Mouse (Mus musculus) skeletal muscle tissue, postnatal 0 days (tissue): ENCODE results near the gene Olfr1148. TPM values are rescaled to one million over a fixed set of nuclear protein-coding genes. Genes with fewer than 3 reads are reported as not detected.

Experiments used
- polyA plus RNA-seq: library from polyadenylated mRNA; unstranded; fragments of >200 nt; fragmentation: Nextera tagmentation; extraction: Ambion mirVana; gene quantifications from 2 replicates; pipeline ENCODE4 v1.2.1, GENCODE M21; 2015

The Olfr1148 gene
- not detected in 2 replicates for polyA plus RNA-seq

DNA sequence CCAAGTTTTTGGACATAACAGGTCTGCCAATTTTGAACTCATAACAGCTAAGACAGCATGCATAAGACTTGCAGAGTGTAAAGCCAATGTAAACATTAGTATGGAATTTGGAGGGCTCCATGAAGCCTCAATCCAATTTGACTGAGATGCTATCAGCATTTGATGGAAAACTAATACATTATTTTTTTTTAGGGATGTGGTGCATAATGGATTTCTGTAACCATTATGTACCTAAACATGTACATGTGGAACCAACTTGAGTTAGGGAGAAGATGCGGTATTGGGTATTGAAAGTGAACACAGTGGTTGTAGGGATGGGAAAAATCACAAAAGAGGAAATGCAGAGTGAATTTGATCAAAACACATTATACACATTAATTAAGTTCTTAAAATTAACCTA is at the start of gene Olfr1148:
TSS of gene Olfr1148 (plus strand) at position 301 of the 400 bp plus-strand sequence.

GRCm38 (mm10) chr2:87800292-87800691 is 30.0 kb upstream of the Olfr1148 start, which contains the start of gene Olfr1143:
Gene Olfr1143 (plus strand): TSS chr2:87800592.

GRCm38 (mm10) chr2:87809522-87809921 is 20.8 kb upstream of the Olfr1148 start, which contains the start of gene Olfr1145:
Gene Olfr1145 (plus strand): TSS chr2:87809822.

DNA sequence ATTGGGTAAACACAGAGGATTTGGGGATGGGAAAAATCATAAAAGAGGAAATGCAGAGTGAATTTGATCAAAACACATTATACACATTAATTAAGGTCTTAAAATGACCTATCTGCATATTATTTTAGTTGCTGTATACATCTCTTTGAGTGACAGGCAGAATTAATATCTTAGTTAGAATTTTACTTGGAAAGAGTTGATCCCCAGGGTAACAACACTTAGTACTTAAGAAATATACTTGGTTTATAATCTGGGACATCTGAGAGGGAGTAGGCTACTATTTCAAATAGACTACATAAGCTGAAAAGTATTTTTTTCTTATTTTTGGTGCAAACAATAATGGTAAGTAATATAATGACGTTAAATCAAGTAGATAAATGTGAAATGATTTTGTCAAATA is 13.4 kb downstream of the Olfr1148 start, which contains the start of gene Olfr1150-ps1:
TSS of gene Olfr1150-ps1 (plus strand) at position 301 of the 400 bp plus-strand sequence.

DNA sequence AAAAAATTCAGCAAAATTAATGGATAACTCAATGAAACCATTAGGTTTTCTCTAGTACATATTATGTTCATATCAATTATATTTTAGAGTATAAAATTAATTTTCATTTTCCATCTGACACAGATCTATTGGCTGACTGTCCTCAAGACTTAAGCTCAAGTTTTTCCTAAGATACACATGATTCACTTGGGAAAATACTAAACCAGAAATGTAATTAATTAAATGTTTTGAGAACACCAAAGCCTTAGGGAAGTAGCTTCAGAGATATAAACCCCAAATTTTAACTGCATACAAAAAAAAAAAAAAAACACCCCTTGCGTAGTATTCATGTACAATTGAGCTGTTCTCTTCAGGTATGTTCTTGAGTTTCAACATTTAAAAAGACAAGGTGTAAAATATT is 25.2 kb downstream of the Olfr1148 start, which contains the start of gene Olfr1151:
TSS of gene Olfr1151 (plus strand) at position 301 of the 400 bp plus-strand sequence.

DNA sequence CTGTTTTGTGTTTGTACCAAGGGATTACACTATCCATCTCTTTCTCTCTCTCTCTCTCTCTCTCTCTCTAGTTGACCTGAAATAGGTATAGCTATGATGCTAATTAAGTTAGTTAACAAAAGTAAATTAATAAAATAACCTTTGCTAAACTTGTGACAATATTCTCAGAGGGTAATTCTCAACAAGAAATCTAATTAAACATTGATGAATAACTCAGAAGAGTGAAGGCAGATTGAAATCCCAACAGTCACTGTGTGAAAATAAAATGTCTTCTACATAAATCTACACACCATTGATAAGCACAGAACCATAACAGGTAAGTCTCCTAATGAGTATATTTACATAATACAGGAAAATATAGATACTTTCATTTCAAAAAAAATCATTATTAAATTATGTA is 35.9 kb downstream of the Olfr1148 start, which contains the start of gene Olfr1152:
TSS of gene Olfr1152 (plus strand) at position 301 of the 400 bp plus-strand sequence.

Other genes with a start within 250 kb of the Olfr1148 start
- not detected in 2 replicates for gene Olfr1130, start 224.3 kb upstream of the Olfr1148 start, polyA plus RNA-seq
- not detected in 2 replicates for gene Olfr1131, start 203.4 kb upstream of the Olfr1148 start, polyA plus RNA-seq
- gene Olfr1132, start 193.0 kb upstream of the Olfr1148 start, polyA plus RNA-seq: not detected in 2 replicates
- gene Olfr1133, start 183.2 kb upstream of the Olfr1148 start, polyA plus RNA-seq: not detected in 2 replicates
- not detected in 2 replicates for gene Olfr1134, start 172.1 kb upstream of the Olfr1148 start, polyA plus RNA-seq
- not detected in 2 replicates for gene Olfr1135, start 156.9 kb upstream of the Olfr1148 start, polyA plus RNA-seq
- not detected in 2 replicates for gene Olfr1136, start 136.6 kb upstream of the Olfr1148 start, polyA plus RNA-seq
- not detected in 2 replicates for gene Olfr1137, start 117.4 kb upstream of the Olfr1148 start, polyA plus RNA-seq
- gene Olfr1138, start 90.6 kb upstream of the Olfr1148 start, polyA plus RNA-seq: not detected in 2 replicates
- gene Olfr1140, start 86.8 kb upstream of the Olfr1148 start, polyA plus RNA-seq: not detected in 2 replicates
- gene Olfr1141, start 76.5 kb upstream of the Olfr1148 start, polyA plus RNA-seq: not detected in 2 replicates
- gene Olfr152, start 51.0 kb upstream of the Olfr1148 start, polyA plus RNA-seq: not detected in 2 replicates
- gene Olfr1143, start 29.9 kb upstream of the Olfr1148 start, polyA plus RNA-seq: not detected in 2 replicates
- not detected in 2 replicates for gene Olfr1145, start 20.7 kb upstream of the Olfr1148 start, polyA plus RNA-seq
- not detected in 2 replicates for gene Olfr1150-ps1, start 13.5 kb downstream of the Olfr1148 start, polyA plus RNA-seq
- not detected in 2 replicates for gene Olfr1151, start 25.3 kb downstream of the Olfr1148 start, polyA plus RNA-seq
- gene Olfr1152, start 36.0 kb downstream of the Olfr1148 start, polyA plus RNA-seq: not detected in 2 replicates
- gene Olfr1153, start 64.4 kb downstream of the Olfr1148 start, polyA plus RNA-seq: not detected in 2 replicates
- gene Olfr1154, start 74.6 kb downstream of the Olfr1148 start, polyA plus RNA-seq: not detected in 2 replicates
- gene Olfr1155, start 114.6 kb downstream of the Olfr1148 start, polyA plus RNA-seq: not detected in 2 replicates
- not detected in 2 replicates for gene Olfr1156, start 122.6 kb downstream of the Olfr1148 start, polyA plus RNA-seq
- gene Olfr1157, start 137.8 kb downstream of the Olfr1148 start, polyA plus RNA-seq: not detected in 2 replicates
- not detected in 2 replicates for gene Olfr74, start 144.1 kb downstream of the Olfr1148 start, polyA plus RNA-seq
- gene Olfr1158, start 159.6 kb downstream of the Olfr1148 start, polyA plus RNA-seq: not detected in 2 replicates
- not detected in 2 replicates for gene Olfr1160, start 177.7 kb downstream of the Olfr1148 start, polyA plus RNA-seq
- not detected in 2 replicates for gene Olfr1161, start 192.2 kb downstream of the Olfr1148 start, polyA plus RNA-seq
- gene Olfr73, start 207.2 kb downstream of the Olfr1148 start, polyA plus RNA-seq: not detected in 2 replicates
- gene Olfr1162, start 220.6 kb downstream of the Olfr1148 start, polyA plus RNA-seq: not detected in 2 replicates
- not detected in 2 replicates for gene Olfr1163, start 241.3 kb downstream of the Olfr1148 start, polyA plus RNA-seq